ENCODE assay signal across 9 mouse cellular contexts in genomic region chr1:86007778-86008177, GRCm38 (mm10). TPM values are rescaled to one million over a fixed set of nuclear protein-coding genes. Genes with fewer than 3 reads are reported as not detected.
DNase-seq lines count a peak whose midpoint lies in the region; ATAC-seq and TF ChIP-seq lines count a peak whose summit lies in the region.
"Had no signal": no experiment of that assay in that cellular context is flagged by ENCODE, and none has a peak within 500 bp of the region (broad histone marks: within the 10 kb centered on the region; RNA-seq: fewer than 3 reads in every experiment).

No protein-coding gene starts in this region.

- peak; percentile 80 for DNase-seq in MEL (ENCODE audit: low read depth, low spot score)
- DNase-seq in cerebellum, adult 2 months = peak; percentile 73 to 82
- DNase-seq in frontal cortex, postnatal 10 days (ENCODE audit: low spot score in 2 of 2) = peak; percentile 80 to 88
- DNase-seq in layer of hippocampus, postnatal 10 days (ENCODE audit: low spot score in 2 of 2) = peak; percentile 96
- peak; percentile 92 for DNase-seq in lung, postnatal 10 days
- DNase-seq in retina, embryonic 14.5 days (ENCODE audit: low spot score) = peak; percentile 95
- peak; percentile 80 to 83 for DNase-seq in thymus, postnatal 36 days

- no peaks in the 10 kb centered on the region for H3K79me2 ChIP-seq in MEL (ENCODE audit: control insufficient read depth, insufficient read depth, low read length, poor library complexity)

- H3K4me3 ChIP-seq in MEL (ENCODE audit: control insufficient read depth in 1 of 2, insufficient read depth in 1 of 2, low read depth in 2 of 2, low read length in 2 of 2) = no peak overlapping the region
- no peak overlapping the region for H3K4me3 ChIP-seq in cerebellum, adult 2 months (replicated peaks; ENCODE audit: insufficient read depth, low read depth, low read length)
- H3K4me3 ChIP-seq in hindbrain, embryonic 12.5 days = no peak overlapping the region
- H3K4me3 ChIP-seq: myocyte had no signal

- peak; percentile 90 for TF ChIP-seq RAD21 in MEL (IDR thresholded peaks at IDR 0.05; ENCODE audit: low read depth, low read length)

- no peak overlapping the region for H3K4me2 ChIP-seq in hindbrain, embryonic 12.5 days (replicated peaks)

- no peaks in the 10 kb centered on the region for H3K9me3 ChIP-seq in MEL (replicated peaks; ENCODE audit: insufficient read depth, low read length)
- H3K9me3 ChIP-seq in hindbrain, embryonic 12.5 days (replicated peaks) = no peaks in the 10 kb centered on the region

- TF ChIP-seq EP300 in MEL (IDR thresholded peaks at IDR 0.05; ENCODE audit: low read depth in 1 of 2, low read length in 2 of 2) = no peak

- peaks cover 2 to 7% of the 10 kb centered on the region in 2 experiments for H3K27me3 ChIP-seq in MEL (ENCODE audit: control insufficient read depth in 1 of 2, insufficient read depth in 2 of 2, low read length in 2 of 2)
- no peaks in the 10 kb centered on the region; the same call in 1 of the 2 replicates for H3K27me3 ChIP-seq in cerebellum, adult 2 months (ENCODE audit: control insufficient read depth, insufficient read depth, low read length)
- no peaks in the 10 kb centered on the region for H3K27me3 ChIP-seq in hindbrain, embryonic 12.5 days

- H3K36me3 ChIP-seq in MEL (ENCODE audit: control insufficient read depth in 1 of 2, insufficient read depth in 2 of 2, low read length in 2 of 2) = no peaks in the 10 kb centered on the region
- H3K36me3 ChIP-seq in hindbrain, embryonic 12.5 days = no peaks in the 10 kb centered on the region

- whole genome bisulfite sequencing in cerebellum, adult 2 months = 4% methylated on average over 7 of the region's 7 CpGs
- WGBS in hindbrain, embryonic 12.5 days = 1% methylated on average over 7 of the region's 7 CpGs

- H3K27ac ChIP-seq in MEL (ENCODE audit: control insufficient read depth, low read depth, low read length) = no peak overlapping the region
- no peak overlapping the region for H3K27ac ChIP-seq in cerebellum, adult 2 months (ENCODE audit: insufficient read depth, low read length)
- H3K27ac ChIP-seq in hindbrain, embryonic 12.5 days = no peak overlapping the region

- peak; percentile 87 to 92 (median 89) for TF ChIP-seq CTCF in MEL (IDR thresholded peaks at IDR 0.05 in 2 of 3, conservative IDR thresholded peaks at IDR 0.05 in 1 of 3; ENCODE audit: control insufficient read depth in 1 of 3, insufficient read depth in 1 of 3, low read depth in 2 of 3, low read length in 3 of 3, poor library complexity in 1 of 3, severe bottlenecking in 1 of 3)
- TF ChIP-seq CTCF in cerebellum, adult 2 months (IDR thresholded peaks at IDR 0.05; ENCODE audit: borderline replicate concordance, insufficient read depth, low read depth, low read length) = peak; percentile 91

- no peak for TF ChIP-seq POLR2A in MEL (IDR thresholded peaks at IDR 0.05; ENCODE audit: control insufficient read depth in 1 of 2, insufficient read depth in 1 of 2, low read depth in 1 of 2, low read length in 2 of 2, poor library complexity in 1 of 2)
- TF ChIP-seq POLR2A in cerebellum, adult 2 months (IDR thresholded peaks at IDR 0.05; ENCODE audit: borderline replicate concordance, insufficient read depth, low read length) = no peak

- ATAC-seq in hindbrain, embryonic 12.5 days (ENCODE audit: low FRiP score) = peak; percentile 73; the same call in 1 of the 2 replicates

- H3K4me1 ChIP-seq in MEL (ENCODE audit: control insufficient read depth in 1 of 2, insufficient read depth in 2 of 2, low read length in 2 of 2) = no peaks in the 10 kb centered on the region
- H3K4me1 ChIP-seq in cerebellum, adult 2 months (ENCODE audit: control insufficient read depth, insufficient read depth, low read length) = no peaks in the 10 kb centered on the region
- H3K4me1 ChIP-seq in hindbrain, embryonic 12.5 days = no peaks in the 10 kb centered on the region

- H3K9ac ChIP-seq in MEL (ENCODE audit: control insufficient read depth, low read depth, low read length, poor library complexity, severe bottlenecking) = no peak overlapping the region
- no peak overlapping the region for H3K9ac ChIP-seq in hindbrain, embryonic 12.5 days

TF ChIP-seq in MEL, 35 proteins besides CTCF, POLR2A, EP300 and RAD21:
- TF ChIP-seq ZC3H11A (IDR thresholded peaks at IDR 0.05; ENCODE audit: low read depth, low read length) (peak; percentile 84), JUND (IDR thresholded peaks at IDR 0.05; ENCODE audit: low read depth, low read length) (no peak), SMC3 (IDR thresholded peaks at IDR 0.05; ENCODE audit: low read depth, low read length) (peak; percentile 94)

RNA-seq across cellular contexts. Expression of gene Spata3, which starts 8.8 kb away (rescaled TPM):
- total RNA-seq in MEL (2012; rRNA removed) = not detected in 2 replicates
- not detected for polyA plus RNA-seq in MEL (2012; ENCODE audit: insufficient read depth in 1 of 2, insufficient read length in 2 of 2, low read depth in 1 of 2, low replicate concordance in 2 of 2, missing spikeins in 1 of 2)
- polyA plus RNA-seq in cerebellum, adult 2 months (2012; rRNA removed) = 0.95 and 1.0 TPM in 2 replicates
- 0.25 TPM in 1 of 2 replicates, not detected in the other for polyA plus RNA-seq in hindbrain, embryonic 12.5 days (2016; fragmentation: Nextera tagmentation; extraction: Ambion mirVana)
- 1 to 10 TPM; 1.2 to 1.8 TPM for total RNA-seq in layer of hippocampus, postnatal 10 days (2021)
- polyA plus RNA-seq: myocyte had no signal

RNA-seq across cellular contexts. Expression of gene 2810459M11Rik, which starts 37.9 kb away (rescaled TPM):
- not detected in 2 replicates for total RNA-seq in MEL (2012; rRNA removed)
- polyA plus RNA-seq in MEL (2012; ENCODE audit: insufficient read depth in 1 of 2, insufficient read length in 2 of 2, low read depth in 1 of 2, low replicate concordance in 2 of 2, missing spikeins in 1 of 2) = not detected
- polyA plus RNA-seq in cerebellum, adult 2 months (2012; rRNA removed) = 6.0 and 6.9 TPM in 2 replicates
- polyA plus RNA-seq in hindbrain, embryonic 12.5 days (2016; fragmentation: Nextera tagmentation; extraction: Ambion mirVana) = 0.39 and 1.5 TPM in 2 replicates
- 10 to 100 TPM; 13.7 to 17.2 TPM for total RNA-seq in layer of hippocampus, postnatal 10 days (2021)
- polyA plus RNA-seq: myocyte had no signal

RNA-seq across cellular contexts. Expression of gene Gpr55, which starts 47.0 kb away (rescaled TPM):
- 0.04 TPM in 1 of 2 replicates, not detected in the other for total RNA-seq in MEL (2012; rRNA removed)
- under 1 TPM in 1 of 2 experiments, not detected in 1; 0.01 TPM for polyA plus RNA-seq in MEL (2012; ENCODE audit: insufficient read depth in 1 of 2, insufficient read length in 2 of 2, low read depth in 1 of 2, low replicate concordance in 2 of 2, missing spikeins in 1 of 2)
- 0.03 TPM in 2 replicates for polyA plus RNA-seq in cerebellum, adult 2 months (2012; rRNA removed)
- polyA plus RNA-seq in hindbrain, embryonic 12.5 days (2016; fragmentation: Nextera tagmentation; extraction: Ambion mirVana) = 0.09 TPM in 1 of 2 replicates, not detected in the other
- under 1 TPM; 0.09 to 0.16 TPM for total RNA-seq in layer of hippocampus, postnatal 10 days (2021)
- polyA plus RNA-seq: myocyte had no signal

RNA-seq across cellular contexts. Expression of gene Psmd1, which starts 56.4 kb away (rescaled TPM):
- total RNA-seq in MEL (2012; rRNA removed) = 116 and 146 TPM in 2 replicates
- polyA plus RNA-seq in MEL (2012; ENCODE audit: insufficient read depth in 1 of 2, insufficient read length in 2 of 2, low read depth in 1 of 2, low replicate concordance in 2 of 2, missing spikeins in 1 of 2) = 100 to 1,000 TPM in 1 of 2 experiments, 10 to 100 TPM in 1; 57.9 to 155 TPM
- 81.1 and 84.2 TPM in 2 replicates for polyA plus RNA-seq in cerebellum, adult 2 months (2012; rRNA removed)
- polyA plus RNA-seq in hindbrain, embryonic 12.5 days (2016; fragmentation: Nextera tagmentation; extraction: Ambion mirVana) = 196 TPM in 2 replicates
- 100 to 1,000 TPM; 123 to 129 TPM for total RNA-seq in layer of hippocampus, postnatal 10 days (2021)
